Mouse (Mus musculus) heart, adult 2 months (tissue): ENCODE results near the gene Spi1. TPM values are rescaled to one million over a fixed set of nuclear protein-coding genes. Genes with fewer than 3 reads are reported as not detected.

Experiments
- DNase-seq, 2 experiments: peaks; one replicate each; pipeline ENCODE4 v3.0.0; 2021
- H3K27ac ChIP-seq: fragments of 200-600 bp; 2 replicates; pipeline ENCODE4 v1.8.1; 2022
- H3K27me3 ChIP-seq: fragments of 200-500 bp; 2 replicates; pipeline ENCODE4 v1.6.1; 2012; ENCODE audit warnings: mild to moderate bottlenecking, low read length, inconsistent platforms, mixed read lengths; ENCODE audit not compliant: control insufficient read depth, insufficient read depth
- H3K36me3 ChIP-seq: fragments of 200-500 bp; 2 replicates; pipeline ENCODE4 v1.6.1; 2012; ENCODE audit warnings: low read length, inconsistent platforms; ENCODE audit not compliant: control insufficient read depth, insufficient read depth
- H3K4me1 ChIP-seq: fragments of 200-500 bp; 2 replicates; pipeline ENCODE4 v1.6.1; 2011; ENCODE audit warnings: low read length; ENCODE audit not compliant: control insufficient read depth, insufficient read depth
- H3K4me3 ChIP-seq: fragments of 200-600 bp; 2 replicates; pipeline ENCODE4 v1.8.1; 2022
- H3K79me2 ChIP-seq: fragments of 200-500 bp; replicated peaks from 2 replicates; pipeline ENCODE4 v1.6.1; 2012; ENCODE audit warnings: mild to moderate bottlenecking, inconsistent platforms, low read length, moderate library complexity, mixed read lengths; ENCODE audit not compliant: control insufficient read depth, insufficient read depth
- H3K9ac ChIP-seq: fragments of 200-500 bp; 2 replicates; pipeline ENCODE4 v1.6.1; 2012; ENCODE audit warnings: low read depth, mild to moderate bottlenecking, control low read depth, inconsistent platforms, low read length, mixed read lengths
- CTCF ChIP-seq: fragments of 200-600 bp; IDR thresholded peaks from 2 replicates; pipeline ENCODE4 v1.8.1; 2022; ENCODE audit warnings: antibody characterized with exemption, mild to moderate bottlenecking, moderate library complexity
- EP300 ChIP-seq: fragments of 200-500 bp; IDR thresholded peaks from 2 replicates; pipeline ENCODE4 v1.6.1; 2011; ENCODE audit warnings: low read depth, low read length, control low read depth; ENCODE audit not compliant: insufficient read depth
- POLR2A ChIP-seq: fragments of 200-500 bp; IDR thresholded peaks from 2 replicates; pipeline ENCODE4 v1.6.1; 2011; ENCODE audit warnings: mild to moderate bottlenecking, low read depth, low read length, control low read depth; ENCODE audit not compliant: insufficient read depth
- WGBS: fragments of 180-500 bp; shearing (Covaris S2); methylation state at CpG from one replicate; pipeline ENCODE4 v1.1.7; 2018; 5-methylcytosine and 5-hydroxymethylcytosine counted together
- intact Hi-C: fragments of 180-260 bp; cut with DNase I; formaldehyde crosslinking; loops from one replicate; pipeline ENCODE4 v1.15.1; 2025
- polyA plus RNA-seq: library from polyadenylated mRNA; depleted of rRNA; stranded (reverse); fragments of >200 nt; gene quantifications from 2 replicates; pipeline ENCODE4 v1.2.3, GENCODE M21; 2012
- total RNA-seq, 2 experiments: library from RNA; stranded (reverse); gene quantifications; 2 replicates each; pipeline ENCODE4 v1.2.3; 2021

Spi1 gene
- total and polyA plus RNA-seq, 3 experiments, result 3.7 to 17.2 (median 6.2) TPM

- TF ChIP-seq EP300 (no peak), CTCF (no peak), POLR2A (no peak)
- no peak for DNase-seq
- Histone ChIP-seq H3K79me2 (no peaks in the 10 kb centered on the region), H3K9ac (no peak overlapping the region), H3K27ac (no peak overlapping the region), H3K36me3 (no peaks in the 10 kb centered on the region), H3K4me3 (no peak overlapping the region), H3K27me3 (no peaks in the 10 kb centered on the region), H3K4me1 (no peaks in the 10 kb centered on the region)
- intact Hi-C loops, result no loop called here
- WGBS, result 95% methylated on average over 11 of the region's 11 CpGs
These were observed 61.2 kb downstream of the Spi1 start for GRCm38 (mm10) chr2:91143401-91143800.

DNA sequence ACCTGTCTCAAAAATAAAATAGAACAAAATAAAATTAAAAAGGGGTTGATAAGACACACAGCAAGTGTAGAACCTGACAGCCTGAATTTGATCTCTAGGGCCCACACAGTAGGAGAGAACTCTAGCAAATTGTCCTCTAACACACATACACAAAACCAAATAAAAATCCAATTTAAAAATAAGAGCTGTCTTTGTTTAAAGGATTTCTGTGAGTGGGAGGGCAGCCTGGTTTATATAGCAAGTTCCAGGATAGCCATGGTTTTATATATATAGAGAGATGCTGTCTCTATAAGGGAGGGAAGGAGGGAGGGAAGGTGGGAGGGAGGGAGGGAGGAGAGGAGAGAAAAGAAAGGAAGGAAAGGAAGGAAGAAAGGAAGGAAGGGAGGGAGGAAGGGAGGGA is 65.9 kb downstream of the Spi1 start:
- TF ChIP-seq CTCF, result no peak
- TF ChIP-seq EP300, result no peak
- no peak for TF ChIP-seq POLR2A
- no peak for DNase-seq
- Histone ChIP-seq H3K9ac (no peak overlapping the region), H3K36me3 (no peaks in the 10 kb centered on the region; the same call in 1 of the 2 replicates), H3K27ac (no peak overlapping the region), H3K79me2 (no peaks in the 10 kb centered on the region), H3K27me3 (no peaks in the 10 kb centered on the region), H3K4me3 (no peak overlapping the region), H3K4me1 (no peaks in the 10 kb centered on the region)
- intact Hi-C loops, result no loop called here

- no peaks in the 10 kb centered on the region for H3K27me3 ChIP-seq
- 78% methylated on average over 1 of the region's 1 CpGs for WGBS
- intact Hi-C loops, result no loop called here
These were observed 69.1 kb downstream of the Spi1 start for GRCm38 (mm10) chr2:91151331-91151730.

DNA sequence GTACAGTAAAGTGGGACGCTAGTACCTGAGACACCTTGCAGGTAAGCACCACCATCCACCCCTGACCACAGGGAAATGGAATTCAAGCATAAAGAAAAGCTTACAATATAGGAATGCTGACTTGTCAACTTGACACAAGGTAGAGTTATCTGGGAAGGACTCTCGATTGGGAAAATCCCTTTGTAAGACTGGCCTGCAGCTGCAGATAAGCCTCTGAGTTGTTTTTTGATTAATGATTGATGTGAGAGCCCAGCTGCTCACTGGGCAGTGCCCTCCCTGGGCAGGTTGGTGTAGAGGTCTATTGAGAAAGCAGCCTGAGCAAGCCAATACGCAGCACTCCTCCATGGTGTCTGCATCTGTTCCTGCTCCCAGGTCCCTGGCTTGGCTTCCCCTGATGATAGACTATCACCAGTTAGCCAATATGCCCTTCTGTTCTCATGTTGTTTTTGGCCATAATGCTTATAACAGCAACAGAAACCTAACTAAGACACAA is 70.7 kb downstream of the Spi1 start:
- no peaks in the 10 kb centered on the region; the same call in 1 of the 2 replicates for H3K36me3 ChIP-seq
- WGBS, result 77% methylated on average over 3 of the region's 3 CpGs
- no peaks in the 10 kb centered on the region for H3K79me2 ChIP-seq
- intact Hi-C loops, result no loop called here
- no peak overlapping the region for H3K27ac ChIP-seq
- no peak overlapping the region for H3K9ac ChIP-seq
- no peak overlapping the region for H3K4me3 ChIP-seq
- H3K27me3 ChIP-seq, result no peaks in the 10 kb centered on the region
- no peaks in the 10 kb centered on the region for H3K4me1 ChIP-seq
- TF ChIP-seq EP300, result no peak
- DNase-seq, result no peak

More at GRCm38 (mm10) chr2:91151331-91151730, 69.1 kb downstream of the Spi1 start:
- no peak for DNase-seq
- Histone ChIP-seq H3K4me3 (no peak overlapping the region), H3K4me1 (no peaks in the 10 kb centered on the region), H3K27ac (no peak overlapping the region), H3K9ac (no peak overlapping the region), H3K36me3 (no peaks in the 10 kb centered on the region; the same call in 1 of the 2 replicates), H3K79me2 (no peaks in the 10 kb centered on the region)
- TF ChIP-seq EP300 (no peak), CTCF (no peak), POLR2A (no peak)

DNA sequence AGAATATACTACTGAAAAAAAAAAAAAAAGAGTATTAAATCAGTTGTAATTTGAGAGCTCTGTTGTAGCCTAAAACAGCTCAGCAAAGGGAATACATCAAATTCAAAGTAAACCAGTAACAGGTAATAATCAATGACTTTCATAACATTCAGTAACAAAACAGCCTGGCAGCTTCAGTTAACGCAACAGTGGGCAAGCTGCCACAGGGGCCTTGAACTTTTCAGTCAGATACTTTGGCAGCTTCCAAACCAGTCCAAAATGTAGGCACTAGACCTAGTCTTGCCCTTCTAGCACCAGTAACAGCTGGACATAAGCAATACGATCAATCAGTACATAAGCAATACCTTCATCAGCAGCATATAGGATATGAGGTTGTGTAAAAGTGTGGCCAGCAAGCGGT is 71.9 kb downstream of the Spi1 start:
- 90% methylated on average over 3 of the region's 3 CpGs for WGBS
- intact Hi-C loops, result no loop called here
- no peaks in the 10 kb centered on the region for H3K27me3 ChIP-seq
- no peak for DNase-seq
- H3K4me3 ChIP-seq, result no peak overlapping the region
- no peaks in the 10 kb centered on the region for H3K79me2 ChIP-seq
- no peak for TF ChIP-seq EP300
- TF ChIP-seq CTCF, result no peak
- TF ChIP-seq POLR2A, result no peak
- H3K9ac ChIP-seq, result no peak overlapping the region
- H3K4me1 ChIP-seq, result no peaks in the 10 kb centered on the region
- no peaks in the 10 kb centered on the region; the same call in 1 of the 2 replicates for H3K36me3 ChIP-seq
- no peak overlapping the region for H3K27ac ChIP-seq

- H3K36me3 ChIP-seq, result peaks cover 7% of the 10 kb centered on the region
- no peak overlapping the region for H3K27ac ChIP-seq
- H3K9ac ChIP-seq, result no peak overlapping the region
- WGBS, result 66% methylated on average over 6 of the region's 6 CpGs
- H3K4me1 ChIP-seq, result peaks cover 3% of the 10 kb centered on the region
- H3K27me3 ChIP-seq, result no peaks in the 10 kb centered on the region
- intact Hi-C loops, result no loop called here
- DNase-seq, result no peak
- TF ChIP-seq EP300 (no peak), POLR2A (no peak), CTCF (no peak)
- H3K4me3 ChIP-seq, result no peak overlapping the region
- no peaks in the 10 kb centered on the region for H3K79me2 ChIP-seq
These were observed 75.0 kb downstream of the Spi1 start for GRCm38 (mm10) chr2:91157002-91157752.
